Mouse (Mus musculus): ENCODE measurements around the gene Smim23.

- no peak for TF ChIP-seq CTCF (IDR thresholded peaks at IDR 0.05; ENCODE audit: borderline replicate concordance, insufficient read depth, low read length)
- no peak for TF ChIP-seq POLR2A (IDR thresholded peaks at IDR 0.05; ENCODE audit: low read depth, low read length)
Measured at GRCm38 (mm10) chr11:32868619-32869383, 44.4 kb upstream of the Smim23 start.

All from embryonic fibroblast, embryonic 13.5 days (primary cell).